Mouse (Mus musculus): ENCODE measurements around the gene Kpna4. TPM values are rescaled to one million over a fixed set of nuclear protein-coding genes. Genes with fewer than 3 reads are reported as not detected.

Kpna4 gene
- polyA plus RNA-seq, 2 experiments = 8.7 to 13.2 TPM

DNA sequence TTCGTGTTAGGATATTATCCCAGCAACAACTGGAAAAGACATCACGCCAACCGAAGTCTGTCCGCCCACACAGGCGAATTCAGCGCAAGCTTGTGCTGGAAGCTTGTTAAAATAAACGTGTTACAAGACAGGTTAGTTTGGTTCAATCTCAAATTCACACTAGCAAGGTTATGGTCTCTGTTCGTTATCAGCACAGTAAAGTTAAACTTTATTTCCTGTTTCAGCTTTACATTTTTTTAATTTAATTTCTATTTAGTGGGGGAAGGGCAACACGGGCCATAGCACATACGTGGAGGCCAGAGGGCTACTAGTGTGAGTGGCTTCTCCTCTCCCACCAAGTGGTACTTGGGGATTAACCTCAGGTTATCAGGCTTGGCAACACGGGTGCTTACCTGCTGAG is 75.0 kb downstream of the Kpna4 start:
- Histone ChIP-seq H3K9ac (replicated peaks) (no peak overlapping the region), H3K4me3 (ENCODE audit: insufficient read depth in 1 of 2, low read depth in 2 of 2, low read length in 2 of 2) (no peak overlapping the region), H3K4me1 (replicated peaks; ENCODE audit: control insufficient read depth in 2 of 2, insufficient read depth in 2 of 2, low read length in 1 of 2) (peaks cover 42 to 45% of the 10 kb centered on the region in 2 experiments), H3K4me2 (ENCODE audit: low read depth) (no peak overlapping the region), H3K36me3 (replicated peaks; ENCODE audit: control insufficient read depth, insufficient read depth, low read depth) (no peaks in the 10 kb centered on the region), H3K9me3 (ENCODE audit: control insufficient read depth, low read length) (no peaks in the 10 kb centered on the region), H3K27ac (no peak overlapping the region), H3K27me3 (ENCODE audit: control insufficient read depth, insufficient read depth, low read length) (no peaks in the 10 kb centered on the region)
- WGBS (ENCODE audit: insufficient replicate concordance) = 79% methylated on average over 11 of the region's 11 CpGs
- DNase-seq (ENCODE audit: low read depth in 3 of 3, low spot score in 3 of 3) (no peak), ATAC-seq (ENCODE audit: insufficient read depth) (no peak)
- TF ChIP-seq CTCF (IDR thresholded peaks at IDR 0.05; ENCODE audit: low read depth) (no peak), EP300 (IDR thresholded peaks at IDR 0.05; ENCODE audit: low read depth) (no peak)

DNA sequence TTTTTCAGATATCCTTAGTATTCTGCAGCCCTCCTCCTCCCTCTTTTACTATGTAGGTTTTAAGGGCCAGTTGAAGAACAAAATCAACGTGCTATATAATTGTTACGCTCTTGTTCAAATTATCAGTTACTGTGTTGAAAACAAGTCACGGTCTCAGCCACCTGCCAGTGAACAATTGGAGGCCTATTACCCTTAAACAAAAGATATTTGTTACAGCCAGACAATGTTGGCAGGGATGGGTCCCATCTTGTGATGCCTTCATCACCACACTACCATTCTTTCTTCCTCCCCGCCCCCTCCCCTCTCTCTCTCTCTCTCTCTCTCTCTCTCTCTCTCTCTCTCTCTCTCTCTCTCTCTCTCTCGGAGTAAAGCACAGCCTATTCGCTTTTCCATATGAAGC is 77.9 kb downstream of the Kpna4 start:
- peaks cover 28 to 33% of the 10 kb centered on the region in 2 experiments for H3K4me1 ChIP-seq (replicated peaks; ENCODE audit: control insufficient read depth in 2 of 2, insufficient read depth in 2 of 2, low read length in 1 of 2)
- H3K36me3 ChIP-seq (replicated peaks; ENCODE audit: control insufficient read depth, insufficient read depth, low read depth) = no peaks in the 10 kb centered on the region
- no peaks in the 10 kb centered on the region for H3K27me3 ChIP-seq (ENCODE audit: control insufficient read depth, insufficient read depth, low read length)
- TF ChIP-seq EP300 (IDR thresholded peaks at IDR 0.05; ENCODE audit: low read depth) (no peak), CTCF (IDR thresholded peaks at IDR 0.05; ENCODE audit: low read depth) (no peak)
- 83% methylated on average over 6 of the region's 6 CpGs for WGBS (ENCODE audit: insufficient replicate concordance)
- no peak overlapping the region for H3K4me3 ChIP-seq (ENCODE audit: insufficient read depth in 1 of 2, low read depth in 2 of 2, low read length in 2 of 2)
- no peak for ATAC-seq (ENCODE audit: insufficient read depth)
- no peaks in the 10 kb centered on the region for H3K9me3 ChIP-seq (ENCODE audit: control insufficient read depth, low read length)
- no peak overlapping the region for H3K4me2 ChIP-seq (ENCODE audit: low read depth)
- no peak overlapping the region for H3K27ac ChIP-seq
- no peak overlapping the region for H3K9ac ChIP-seq (replicated peaks)
- no peak for DNase-seq (ENCODE audit: low read depth in 3 of 3, low spot score in 3 of 3)

DNA sequence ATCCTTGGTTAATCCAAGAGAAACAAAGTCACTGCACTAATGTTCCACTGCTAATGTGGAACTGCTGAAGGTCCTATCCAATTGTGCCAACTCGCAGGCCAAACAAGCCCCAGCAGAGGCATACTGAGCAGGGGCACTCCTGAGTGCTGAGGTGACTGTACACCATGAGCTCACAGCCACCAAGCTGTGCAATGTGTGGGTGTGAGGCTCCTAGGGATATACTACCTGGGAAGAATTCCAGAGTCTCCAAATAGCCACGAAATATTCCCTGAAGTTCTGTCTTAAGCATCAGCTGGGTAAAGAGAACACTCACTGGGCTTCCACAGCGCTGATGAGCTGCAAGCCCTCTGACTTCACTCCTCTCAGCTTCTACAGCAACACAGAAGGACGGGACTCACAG is 79.2 kb downstream of the Kpna4 start:
- Histone ChIP-seq H3K27ac (no peak overlapping the region), H3K4me1 (replicated peaks; ENCODE audit: control insufficient read depth in 2 of 2, insufficient read depth in 2 of 2, low read length in 1 of 2) (peaks cover 18 to 20% of the 10 kb centered on the region in 2 experiments), H3K4me3 (ENCODE audit: insufficient read depth in 1 of 2, low read depth in 2 of 2, low read length in 2 of 2) (no peak overlapping the region), H3K9me3 (ENCODE audit: control insufficient read depth, low read length) (no peaks in the 10 kb centered on the region), H3K9ac (replicated peaks) (no peak overlapping the region), H3K36me3 (replicated peaks; ENCODE audit: control insufficient read depth, insufficient read depth, low read depth) (peaks cover 12% of the 10 kb centered on the region), H3K4me2 (ENCODE audit: low read depth) (no peak overlapping the region), H3K27me3 (ENCODE audit: control insufficient read depth, insufficient read depth, low read length) (no peaks in the 10 kb centered on the region)
- ATAC-seq (ENCODE audit: insufficient read depth) = no peak
- no peak for DNase-seq (ENCODE audit: low read depth in 3 of 3, low spot score in 3 of 3)
- 81% methylated on average over 4 of the region's 4 CpGs for WGBS (ENCODE audit: insufficient replicate concordance)
- no peak for TF ChIP-seq CTCF (IDR thresholded peaks at IDR 0.05; ENCODE audit: low read depth)

DNA sequence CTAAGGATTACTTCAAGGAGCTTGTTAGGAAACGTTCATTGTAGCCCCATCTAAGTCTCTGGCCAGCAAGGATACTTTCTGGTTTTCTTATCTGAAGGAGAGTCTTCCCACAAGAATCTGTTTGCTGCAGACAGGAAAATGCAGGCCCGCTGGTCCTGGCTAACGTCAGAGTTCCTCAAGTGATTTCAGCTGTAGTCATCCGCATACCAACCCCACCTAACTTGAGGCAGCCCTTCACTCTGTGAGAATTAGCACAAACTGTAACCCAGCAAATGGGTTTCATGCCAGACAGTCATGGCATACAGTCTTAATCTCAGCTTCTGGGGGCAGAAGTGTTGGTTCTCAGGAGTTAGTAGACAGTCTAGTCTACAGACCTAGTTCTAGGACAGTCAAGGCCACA is 80.4 kb downstream of the Kpna4 start:
- 9% methylated on average over 4 of the region's 4 CpGs for WGBS (ENCODE audit: insufficient replicate concordance)
- Histone ChIP-seq H3K27ac (peak overlapping the region; percentile 90), H3K9ac (replicated peaks) (peak overlapping the region; percentile 94), H3K4me3 (ENCODE audit: insufficient read depth in 1 of 2, low read depth in 2 of 2, low read length in 2 of 2) (peak overlapping the region in 1 of 2 experiments; percentile 76; a peak in 1 of 4 replicates), H3K27me3 (ENCODE audit: control insufficient read depth, insufficient read depth, low read length) (no peaks in the 10 kb centered on the region), H3K9me3 (ENCODE audit: control insufficient read depth, low read length) (no peaks in the 10 kb centered on the region), H3K36me3 (replicated peaks; ENCODE audit: control insufficient read depth, insufficient read depth, low read depth) (peaks cover 19% of the 10 kb centered on the region), H3K4me1 (replicated peaks; ENCODE audit: control insufficient read depth in 2 of 2, insufficient read depth in 2 of 2, low read length in 1 of 2) (peaks cover 18 to 20% of the 10 kb centered on the region in 2 experiments), H3K4me2 (ENCODE audit: low read depth) (peak overlapping the region; percentile 97)
- TF ChIP-seq EP300 (IDR thresholded peaks at IDR 0.05; ENCODE audit: low read depth) (peak; percentile 26; the same call in 1 of the 2 replicates), CTCF (IDR thresholded peaks at IDR 0.05; ENCODE audit: low read depth) (no peak)
- ATAC-seq (ENCODE audit: insufficient read depth) = no peak
- no peak for DNase-seq (ENCODE audit: low read depth in 3 of 3, low spot score in 3 of 3)

DNA sequence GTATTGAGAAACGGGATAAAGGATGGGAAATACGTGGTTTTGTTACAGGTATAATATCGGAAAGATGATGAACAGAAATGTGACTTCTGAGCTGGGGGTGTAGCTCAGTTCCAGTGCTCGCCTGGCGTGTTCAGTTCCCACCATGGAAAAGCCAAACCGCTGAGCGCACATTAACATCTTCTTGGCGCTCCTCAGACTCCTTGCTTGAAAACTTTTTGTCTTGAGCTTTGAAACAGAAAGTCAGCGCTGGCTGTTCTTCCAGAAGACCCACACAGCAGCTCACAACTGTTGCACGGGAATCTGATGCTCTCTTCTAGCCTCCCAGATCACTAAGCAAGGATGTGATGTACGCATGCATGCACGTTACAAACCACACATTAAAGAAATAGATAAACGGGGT is 81.2 kb downstream of the Kpna4 start:
- 19% methylated on average over 13 of the region's 13 CpGs for WGBS (ENCODE audit: insufficient replicate concordance)
- H3K27me3 ChIP-seq (ENCODE audit: control insufficient read depth, insufficient read depth, low read length) = no peaks in the 10 kb centered on the region
- peaks cover 21 to 23% of the 10 kb centered on the region in 2 experiments for H3K4me1 ChIP-seq (replicated peaks; ENCODE audit: control insufficient read depth in 2 of 2, insufficient read depth in 2 of 2, low read length in 1 of 2)
- peaks cover 27% of the 10 kb centered on the region for H3K36me3 ChIP-seq (replicated peaks; ENCODE audit: control insufficient read depth, insufficient read depth, low read depth)
- no peaks in the 10 kb centered on the region for H3K9me3 ChIP-seq (ENCODE audit: control insufficient read depth, low read length)
- ATAC-seq (ENCODE audit: insufficient read depth) = no peak
- peak overlapping the region; percentile 94 for H3K9ac ChIP-seq (replicated peaks)
- peak overlapping the region; percentile 90 for H3K27ac ChIP-seq
- DNase-seq (ENCODE audit: low read depth in 3 of 3, low spot score in 3 of 3) = no peak
- TF ChIP-seq EP300 (IDR thresholded peaks at IDR 0.05; ENCODE audit: low read depth) (no peak), CTCF (IDR thresholded peaks at IDR 0.05; ENCODE audit: low read depth) (no peak)
- peak overlapping the region; percentile 97 for H3K4me2 ChIP-seq (ENCODE audit: low read depth)
- peak overlapping the region; percentile 76 to 93 for H3K4me3 ChIP-seq (ENCODE audit: insufficient read depth in 1 of 2, low read depth in 2 of 2, low read length in 2 of 2)

Data from liver, embryonic 14.5 days (tissue).